Mouse (Mus musculus) forebrain, embryonic 12.5 days (tissue): ENCODE measurements at regions not wholly inside any gene's neighbourhood (a gene's known extent, or its start where the extent isn't known, plus 50 kb on each side); places are given as distances from the start of the nearest gene placed in this dataset.
A peak's percentile ranks its signal among the peaks of the same experiment; 100 is the strongest.

ENCODE experiments used
- ATAC-seq: fragments of 200-750 bp; cut with Nextera tagmentation; 2 replicates; pipeline ENCODE4 v1.8.0; 2017; ENCODE audit warnings: moderate TSS enrichment; ENCODE audit not compliant: low FRiP score
- H3K27ac ChIP-seq: fragments of 300-500 bp; sonication (generic); 2 replicates; pipeline ENCODE4 v1.5.1; 2016; ENCODE audit warnings: mild to moderate bottlenecking
- H3K27me3 ChIP-seq: fragments of 300-500 bp; sonication (generic); 2 replicates; pipeline ENCODE4 v1.6.1; 2016; ENCODE audit warnings: mild to moderate bottlenecking
- H3K36me3 ChIP-seq: fragments of 300-500 bp; sonication (generic); replicated peaks from 2 replicates; pipeline ENCODE4 v1.6.1; 2016; ENCODE audit warnings: mild to moderate bottlenecking
- H3K4me1 ChIP-seq: fragments of 300-500 bp; sonication (generic); 2 replicates; pipeline ENCODE4 v1.6.1; 2016
- H3K4me2 ChIP-seq: fragments of 300-500 bp; sonication (generic); 2 replicates; pipeline ENCODE4 v1.6.1; 2016; ENCODE audit warnings: mild to moderate bottlenecking, moderate library complexity
- H3K4me3 ChIP-seq: fragments of 300-500 bp; sonication (generic); replicated peaks from 2 replicates; pipeline ENCODE4 v1.5.1; 2016; ENCODE audit warnings: mild to moderate bottlenecking
- H3K9ac ChIP-seq: fragments of 300-500 bp; sonication (generic); 2 replicates; pipeline ENCODE4 v1.6.1; 2016; ENCODE audit warnings: mild to moderate bottlenecking
- H3K9me3 ChIP-seq: fragments of 300-500 bp; sonication (generic); 2 replicates; pipeline ENCODE4 v1.6.1; 2016
- WGBS: fragments of 180-500 bp; shearing (Covaris S2); methylation state at CpG from one replicate; pipeline ENCODE4 v1.1.7; 2016; 5-methylcytosine and 5-hydroxymethylcytosine counted together

DNA sequence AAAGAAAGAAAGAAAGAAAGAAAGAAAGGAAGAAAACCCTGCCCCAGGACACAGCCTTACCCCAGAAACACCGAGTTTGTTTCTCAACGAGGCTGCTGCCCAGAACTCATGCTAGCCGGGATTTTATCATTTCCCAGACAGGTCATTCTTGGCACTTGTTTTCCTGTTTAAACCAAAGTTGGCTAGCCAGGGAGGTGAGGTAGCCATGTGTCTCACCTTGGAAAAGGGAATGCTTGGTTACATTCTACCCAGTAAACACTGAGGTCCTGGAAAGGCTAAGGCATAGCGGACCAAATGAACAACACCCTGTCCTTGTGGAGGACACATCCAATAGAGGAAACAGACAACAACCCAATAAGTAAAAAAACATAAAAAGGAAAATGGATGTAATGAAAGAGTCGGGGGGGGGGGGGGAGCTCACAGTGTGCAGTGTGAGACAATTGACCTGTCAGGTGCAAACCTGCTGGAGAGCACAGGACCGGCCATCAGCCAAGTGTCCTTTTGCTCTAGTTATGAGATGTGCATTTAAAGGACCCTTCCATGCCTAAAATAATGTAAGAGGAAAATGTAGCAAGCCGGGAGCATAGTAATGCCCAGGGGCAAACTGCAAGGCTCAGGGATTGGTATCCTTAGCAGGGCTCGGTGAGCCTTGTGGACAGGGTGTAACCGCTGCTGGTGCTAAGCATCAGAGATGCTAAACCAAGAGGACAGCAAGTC is 78.2 kb upstream of the Fzd7 start:
- no peaks in the 10 kb centered on the region for H3K9me3 ChIP-seq
- H3K27ac ChIP-seq, result no peak overlapping the region
- no peak overlapping the region for H3K4me3 ChIP-seq
- H3K27me3 ChIP-seq, result no peaks in the 10 kb centered on the region
- 86% methylated on average over 9 of the region's 9 CpGs for WGBS
- H3K4me1 ChIP-seq, result peaks cover 3% of the 10 kb centered on the region; the same call in 1 of the 2 replicates
- no peaks in the 10 kb centered on the region for H3K36me3 ChIP-seq
- no peak overlapping the region for H3K9ac ChIP-seq
- H3K4me2 ChIP-seq, result no peak overlapping the region
- no peak for ATAC-seq

DNA sequence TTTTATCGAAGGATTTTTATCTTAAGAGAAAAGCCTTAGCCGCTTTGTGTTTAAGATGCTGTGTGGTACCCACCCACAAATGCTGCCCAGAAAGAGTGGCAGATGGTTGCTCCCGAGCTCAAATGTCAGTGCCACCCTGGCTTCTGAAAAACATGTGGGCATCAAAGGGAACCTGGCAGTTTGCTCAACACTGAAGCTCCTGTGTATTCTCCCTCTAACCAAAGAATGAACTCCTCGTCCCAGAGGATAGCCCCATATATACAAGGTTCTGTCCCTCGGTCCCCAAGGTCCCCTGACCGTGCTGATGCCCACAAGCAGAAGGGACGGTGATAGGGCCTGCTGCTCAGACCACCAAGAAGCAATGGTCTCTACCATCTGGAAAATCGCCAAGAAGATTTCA is 76.9 kb upstream of the Fzd7 start:
- Histone ChIP-seq H3K36me3 (no peaks in the 10 kb centered on the region), H3K9me3 (no peaks in the 10 kb centered on the region), H3K27me3 (no peaks in the 10 kb centered on the region), H3K4me2 (no peak overlapping the region), H3K9ac (no peak overlapping the region), H3K27ac (no peak overlapping the region), H3K4me1 (no peaks in the 10 kb centered on the region), H3K4me3 (no peak overlapping the region)
- no peak for ATAC-seq
- 80% methylated on average over 8 of the region's 8 CpGs for WGBS

DNA sequence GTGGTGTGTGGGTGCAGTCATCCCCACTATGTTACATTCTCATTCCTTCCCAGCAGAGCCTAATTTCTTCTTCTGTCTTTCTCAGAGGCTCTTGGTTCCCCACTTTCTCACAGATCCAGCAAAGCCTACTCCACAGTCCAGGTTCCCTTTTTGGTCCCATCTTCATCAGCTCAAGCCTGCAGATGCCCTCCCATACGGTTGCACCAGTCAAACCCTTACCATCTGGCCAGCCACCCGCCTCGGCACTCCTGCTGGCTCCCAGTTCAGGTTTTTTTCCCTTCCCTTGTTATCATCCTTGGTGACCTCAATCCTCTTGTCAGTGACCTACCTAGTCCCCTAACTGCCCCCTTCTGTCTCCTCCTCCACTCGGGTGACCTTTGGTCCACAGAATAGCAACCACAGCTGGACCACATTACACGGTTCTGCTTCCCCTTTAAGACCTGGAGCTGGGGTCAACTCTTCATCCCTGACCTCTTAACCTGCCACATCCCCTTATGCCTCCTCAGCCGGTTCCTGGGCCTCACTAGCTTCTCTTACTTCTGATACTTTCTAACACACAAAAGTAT is 75.4 kb upstream of the Fzd7 start:
- WGBS, result 33% methylated on average over 6 of the region's 6 CpGs
- H3K9me3 ChIP-seq, result no peaks in the 10 kb centered on the region
- H3K27me3 ChIP-seq, result no peaks in the 10 kb centered on the region
- H3K9ac ChIP-seq, result no peak overlapping the region
- H3K4me3 ChIP-seq, result no peak overlapping the region
- H3K36me3 ChIP-seq, result no peaks in the 10 kb centered on the region
- no peak for ATAC-seq
- H3K4me2 ChIP-seq, result no peak overlapping the region
- H3K4me1 ChIP-seq, result no peaks in the 10 kb centered on the region
- H3K27ac ChIP-seq, result no peak overlapping the region

DNA sequence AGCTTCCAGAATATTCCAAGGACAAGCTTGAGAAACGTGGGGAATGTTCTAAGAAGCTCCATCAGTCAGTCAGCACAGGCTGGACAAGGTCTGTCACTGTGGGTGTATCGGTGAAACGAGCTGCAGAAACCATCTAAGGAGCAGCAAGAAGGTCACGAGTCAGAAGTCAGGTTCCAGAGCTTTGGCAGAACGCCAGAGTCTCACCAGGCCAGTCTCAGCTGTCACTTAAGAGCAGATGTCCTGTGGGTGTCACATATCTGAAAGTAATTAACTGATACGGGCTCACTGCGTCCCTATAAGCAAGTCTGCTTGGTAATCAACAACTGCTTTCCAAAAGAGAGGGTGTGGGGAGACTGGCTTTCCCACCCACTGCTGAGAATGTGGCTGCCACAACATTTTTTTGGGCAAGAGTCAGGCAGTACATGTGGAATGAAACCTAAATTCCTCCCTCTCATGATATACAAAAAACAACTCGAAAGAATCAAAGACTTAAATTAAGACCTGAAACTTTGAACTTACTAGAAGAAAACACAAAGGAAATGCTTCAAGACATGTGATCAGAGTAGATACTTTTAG is 72.6 kb upstream of the Fzd7 start:
- Histone ChIP-seq H3K27ac (no peak overlapping the region), H3K4me2 (no peak overlapping the region)
- WGBS, result 64% methylated on average over 8 of the region's 8 CpGs

DNA sequence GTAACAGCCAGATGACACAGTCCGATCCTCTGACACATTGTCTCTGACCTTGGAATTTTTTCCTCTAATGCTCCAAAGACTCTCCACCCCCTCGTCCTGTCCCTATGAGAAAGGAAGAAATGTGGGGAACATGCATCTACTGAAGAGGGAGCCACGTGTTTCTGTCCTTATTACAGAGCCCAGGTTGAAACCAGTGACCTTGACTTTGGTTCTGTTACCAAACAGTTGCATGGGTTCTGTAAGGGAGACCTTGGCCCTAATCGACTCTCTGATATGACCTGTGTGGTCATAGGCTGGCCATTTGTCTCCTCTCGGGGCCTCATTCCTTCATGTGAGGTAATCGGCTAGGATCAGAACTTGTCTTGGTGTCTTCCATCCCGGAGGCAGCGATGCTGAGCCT is 69.0 kb upstream of the Fzd7 start:
- ATAC-seq, result no peak
- H3K4me2 ChIP-seq, result no peak overlapping the region
- no peak overlapping the region for H3K27ac ChIP-seq
- H3K27me3 ChIP-seq, result no peaks in the 10 kb centered on the region
- H3K36me3 ChIP-seq, result no peaks in the 10 kb centered on the region
- H3K9me3 ChIP-seq, result no peaks in the 10 kb centered on the region
- no peak overlapping the region for H3K4me3 ChIP-seq
- no peak overlapping the region for H3K9ac ChIP-seq
- WGBS, result 90% methylated on average over 8 of the region's 8 CpGs
- H3K4me1 ChIP-seq, result 0 out of 2 replicates have a peak, but pooled peaks cover 8% of the 10 kb centered on the region

More for the DNA sequence above, 72.6 kb upstream of the Fzd7 start:
- H3K9me3 ChIP-seq, result no peaks in the 10 kb centered on the region
- H3K27me3 ChIP-seq, result no peaks in the 10 kb centered on the region
- H3K4me1 ChIP-seq, result 0 out of 2 replicates have a peak, but pooled peaks cover 5% of the 10 kb centered on the region
- no peak overlapping the region for H3K9ac ChIP-seq
- H3K4me3 ChIP-seq, result no peak overlapping the region
- H3K36me3 ChIP-seq, result no peaks in the 10 kb centered on the region
- ATAC-seq, result no peak

DNA sequence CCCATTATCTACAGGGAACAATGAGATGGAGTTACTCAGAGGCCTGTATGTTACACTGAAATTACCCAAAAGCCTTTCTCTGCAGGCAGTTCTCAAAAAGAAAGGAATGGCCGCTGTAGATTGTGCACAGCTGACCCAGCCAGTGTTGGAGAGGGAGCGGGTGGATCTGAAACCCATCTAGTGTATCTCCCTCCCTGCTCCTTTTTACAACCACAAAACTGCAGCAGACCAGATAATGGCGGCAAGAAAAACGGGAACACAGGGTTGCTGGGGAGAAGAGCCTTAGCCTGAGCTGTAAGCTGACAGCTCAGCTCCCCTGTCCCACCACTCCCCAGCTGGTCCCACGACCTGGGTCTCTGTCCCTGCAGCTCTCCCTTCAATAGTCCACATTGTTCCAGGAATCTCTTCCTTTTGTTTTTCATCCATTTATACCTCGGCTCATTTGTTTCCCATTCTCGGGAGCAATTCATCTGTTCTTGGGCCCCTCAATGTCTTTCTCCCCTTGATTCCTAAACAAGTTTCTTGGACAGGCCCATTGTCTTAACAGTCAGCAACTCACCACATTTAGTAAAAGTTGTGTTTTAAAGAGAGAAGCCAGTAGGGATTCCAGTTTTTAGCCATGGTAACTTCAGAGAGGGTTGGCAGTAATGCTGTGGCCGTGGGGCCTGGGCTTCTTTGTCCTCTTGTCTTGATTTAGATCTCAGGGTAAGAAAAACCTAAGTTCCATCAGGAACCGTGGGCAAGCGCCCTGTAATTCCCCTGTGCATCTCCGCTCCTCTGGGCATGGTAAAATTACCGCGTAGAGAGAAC is 67.6 kb upstream of the Fzd7 start:
- H3K27me3 ChIP-seq, result no peaks in the 10 kb centered on the region
- WGBS, result 44% methylated on average over 13 of the region's 13 CpGs
- no peaks in the 10 kb centered on the region for H3K9me3 ChIP-seq
- no peak overlapping the region for H3K4me3 ChIP-seq
- H3K36me3 ChIP-seq, result no peaks in the 10 kb centered on the region
- H3K9ac ChIP-seq, result no peak overlapping the region
- H3K4me2 ChIP-seq, result no peak overlapping the region
- ATAC-seq, result peak; percentile 77
- H3K4me1 ChIP-seq, result 0 out of 2 replicates have a peak, but pooled peaks cover 8% of the 10 kb centered on the region
- H3K27ac ChIP-seq, result peak overlapping the region; percentile 42

DNA sequence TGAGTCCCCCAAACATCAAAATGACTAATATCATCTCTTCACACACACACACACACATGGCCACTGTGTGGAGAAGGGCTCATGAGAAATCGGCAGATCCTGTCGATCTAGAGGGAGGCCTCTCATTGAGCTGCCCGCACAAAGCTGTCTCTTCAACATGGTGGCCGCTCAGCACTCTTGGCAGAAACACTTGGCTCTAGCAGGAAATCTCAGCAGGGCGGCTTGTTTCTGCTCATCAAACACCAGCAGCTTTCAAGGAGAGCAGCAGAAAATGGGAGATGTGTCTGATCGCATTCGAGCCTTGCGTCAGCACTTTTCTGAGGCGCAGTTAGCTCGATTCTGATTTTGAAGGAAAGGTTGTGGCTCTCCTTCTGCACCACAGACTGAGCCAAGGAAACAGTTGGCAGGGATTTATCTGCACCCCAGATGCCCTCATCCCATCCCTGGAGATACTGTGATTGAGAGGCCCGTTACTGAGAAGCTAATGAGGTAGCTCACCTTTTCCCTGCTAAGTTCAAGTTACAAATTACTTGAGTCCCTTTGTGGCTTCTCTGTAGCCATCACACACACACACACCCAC is 66.4 kb upstream of the Fzd7 start:
- Histone ChIP-seq H3K36me3 (no peaks in the 10 kb centered on the region), H3K27ac (no peak overlapping the region), H3K9ac (no peak overlapping the region), H3K4me2 (no peak overlapping the region), H3K4me1 (0 out of 2 replicates have a peak, but pooled peaks cover 8% of the 10 kb centered on the region), H3K4me3 (no peak overlapping the region), H3K27me3 (no peaks in the 10 kb centered on the region), H3K9me3 (no peaks in the 10 kb centered on the region)
- no peak for ATAC-seq
- WGBS, result 86% methylated on average over 11 of the region's 11 CpGs

DNA sequence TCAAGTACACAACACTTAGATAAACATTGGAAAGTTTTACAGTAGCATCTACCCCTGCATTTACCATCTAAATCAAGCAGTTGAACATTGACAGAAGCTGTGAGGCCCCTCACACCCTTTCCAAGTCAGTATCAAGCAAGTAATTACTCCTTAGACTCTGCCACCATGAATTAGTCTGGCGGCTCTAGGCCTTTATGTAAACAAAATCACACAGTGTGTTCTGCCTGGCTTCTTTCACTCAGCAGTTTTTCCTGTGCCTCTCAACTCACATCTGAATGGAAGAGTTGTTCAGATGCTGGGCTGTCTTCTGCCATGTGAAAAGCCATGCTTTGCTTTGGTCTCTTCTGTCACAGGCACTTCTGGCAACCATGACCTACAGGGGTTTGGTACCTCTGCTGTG is 64.9 kb upstream of the Fzd7 start:
- H3K27ac ChIP-seq, result no peak overlapping the region
- H3K9ac ChIP-seq, result no peak overlapping the region
- no peak overlapping the region for H3K4me2 ChIP-seq
- no peaks in the 10 kb centered on the region for H3K36me3 ChIP-seq
- H3K4me3 ChIP-seq, result no peak overlapping the region
- WGBS, result 34% methylated on average over 1 of the region's 1 CpGs
- ATAC-seq, result no peak
- H3K27me3 ChIP-seq, result no peaks in the 10 kb centered on the region
- no peaks in the 10 kb centered on the region for H3K9me3 ChIP-seq
- peaks cover 14% of the 10 kb centered on the region for H3K4me1 ChIP-seq

DNA sequence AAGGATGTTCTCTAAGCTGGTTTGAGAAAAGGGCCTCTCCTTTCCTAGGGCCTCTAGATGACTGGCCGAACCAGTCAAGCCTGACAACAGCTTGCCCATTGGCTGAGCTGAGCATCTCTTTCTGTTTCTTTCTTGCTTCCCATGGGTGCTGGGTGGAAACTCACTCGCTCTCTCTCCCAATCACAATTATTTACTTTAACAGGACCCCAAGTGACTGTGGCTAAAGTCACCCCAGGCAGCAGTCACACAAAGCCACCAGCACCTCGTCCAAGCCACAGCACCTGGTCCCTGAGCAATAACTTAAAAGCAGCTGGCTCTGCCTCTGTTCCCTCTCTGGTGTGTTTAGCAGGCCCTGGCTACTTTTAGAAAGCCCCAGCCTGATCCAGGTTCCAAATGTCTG is 64.3 kb upstream of the Fzd7 start:
- Histone ChIP-seq H3K9ac (no peak overlapping the region), H3K27ac (no peak overlapping the region), H3K4me1 (peaks cover 20% of the 10 kb centered on the region), H3K4me3 (no peak overlapping the region), H3K36me3 (no peaks in the 10 kb centered on the region), H3K27me3 (no peaks in the 10 kb centered on the region), H3K4me2 (no peak overlapping the region), H3K9me3 (no peaks in the 10 kb centered on the region)
- no peak for ATAC-seq
- WGBS, result 65% methylated on average over 3 of the region's 3 CpGs

DNA sequence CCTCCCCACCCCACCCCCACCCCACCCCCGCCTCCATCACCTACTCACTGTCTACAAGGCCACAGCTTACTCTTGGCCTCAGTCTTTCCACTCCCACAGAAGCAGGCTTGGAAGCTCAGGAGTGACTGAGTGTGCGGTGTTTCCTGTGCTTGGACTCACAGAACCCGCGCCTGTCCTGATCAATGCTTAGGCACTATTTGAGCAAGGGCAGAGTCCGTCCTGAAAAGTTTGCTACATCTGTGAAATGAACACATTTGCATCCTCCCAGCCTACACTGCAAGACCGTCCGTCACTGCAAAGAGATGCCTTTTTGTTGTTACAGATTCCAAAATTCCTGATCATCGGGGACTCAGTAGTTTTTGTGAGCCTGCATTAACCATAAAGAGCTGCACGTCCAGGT is 63.5 kb upstream of the Fzd7 start:
- Histone ChIP-seq H3K9me3 (no peaks in the 10 kb centered on the region), H3K4me2 (no peak overlapping the region), H3K4me3 (no peak overlapping the region), H3K9ac (no peak overlapping the region), H3K4me1 (peaks cover 28% of the 10 kb centered on the region), H3K27me3 (no peaks in the 10 kb centered on the region), H3K27ac (no peak overlapping the region), H3K36me3 (no peaks in the 10 kb centered on the region)
- no peak for ATAC-seq
- WGBS, result 88% methylated on average over 9 of the region's 9 CpGs

DNA sequence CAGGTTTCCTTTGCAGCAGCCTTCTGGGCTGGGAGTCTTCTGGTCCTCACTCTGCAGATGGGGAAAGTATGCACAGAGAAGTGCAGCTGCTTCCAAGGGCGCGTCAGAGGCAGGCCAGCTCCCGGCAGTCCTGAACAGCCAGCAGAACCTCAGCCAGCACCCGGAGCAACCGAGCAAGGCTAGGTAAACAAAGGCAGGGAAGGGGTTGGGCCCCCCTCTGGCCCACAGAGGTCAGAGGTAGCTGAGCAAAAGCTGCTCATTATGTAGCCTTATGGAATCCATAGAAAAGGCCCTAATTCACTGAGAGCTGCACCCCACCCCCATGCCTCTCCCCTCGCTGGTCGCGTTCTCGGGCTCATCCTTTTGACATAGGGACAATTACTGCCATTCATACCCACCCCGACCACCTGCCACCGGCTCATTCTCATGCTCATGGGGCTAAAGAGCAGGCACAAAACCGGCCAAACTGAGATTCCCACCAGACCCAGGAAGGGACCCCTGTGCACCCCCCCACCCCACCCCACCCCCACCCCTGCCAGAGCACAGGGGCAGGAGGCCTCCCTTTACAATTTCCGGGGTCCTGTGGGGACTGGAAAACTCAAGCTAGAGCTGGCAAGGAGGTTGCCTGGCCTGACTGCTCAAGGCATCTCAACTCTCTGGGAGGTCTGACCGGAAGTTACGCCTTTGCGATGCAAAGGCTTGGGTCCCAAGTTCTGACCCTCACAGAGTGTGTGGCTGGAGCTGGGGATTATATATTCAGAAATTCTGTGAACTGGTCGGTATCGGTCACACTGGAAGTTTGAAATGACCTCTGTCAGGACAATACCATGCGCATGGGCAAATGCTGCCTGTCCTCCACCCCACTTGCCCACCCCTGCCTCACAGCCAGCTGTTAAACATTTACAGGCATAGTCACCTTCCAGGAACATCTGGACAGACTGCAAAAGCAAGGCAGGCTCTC is 59.0 kb upstream of the Fzd7 start:
- H3K4me3 ChIP-seq, result no peak overlapping the region

More for the DNA sequence above, 59.0 kb upstream of the Fzd7 start:
- 14% methylated on average over 19 of the region's 19 CpGs for WGBS
- Histone ChIP-seq H3K4me2 (peak overlapping the region; percentile 26), H3K9me3 (no peaks in the 10 kb centered on the region), H3K4me1 (peaks cover 26% of the 10 kb centered on the region), H3K27me3 (no peaks in the 10 kb centered on the region), H3K9ac (0 out of 2 replicates have a peak overlapping the region, but pooled peaks have one; percentile 21), H3K36me3 (no peaks in the 10 kb centered on the region), H3K27ac (peak overlapping the region; percentile 74)
- peak; percentile 80 for ATAC-seq
